Mouse (Mus musculus): ENCODE results near the gene Asah2.

DNA sequence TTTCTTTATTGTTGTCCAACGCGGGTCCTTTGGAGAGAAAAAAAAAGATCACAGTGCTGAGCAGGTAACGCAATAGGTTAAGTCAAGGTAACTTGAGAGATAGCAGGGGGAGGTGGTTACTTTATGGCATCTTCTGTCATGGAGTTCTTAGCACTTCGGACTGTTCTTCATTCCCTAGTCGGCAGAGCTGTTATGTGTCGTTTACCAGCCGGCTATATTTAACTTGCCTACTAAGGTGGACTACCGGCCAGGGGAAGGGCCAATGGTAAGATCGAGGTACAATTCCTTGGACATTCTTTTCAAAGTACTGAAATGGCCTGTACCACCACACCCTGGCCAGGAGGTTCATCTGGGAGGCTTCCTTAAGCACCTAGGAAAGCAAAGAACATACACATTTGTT, 16.1 kb upstream of the Asah2 start:
- TF ChIP-seq CTCF (IDR thresholded peaks at IDR 0.05; ENCODE audit: extremely low read depth, insufficient read depth, low read length) (no peak), POLR2A (IDR thresholded peaks at IDR 0.05; ENCODE audit: extremely low read depth, insufficient read depth, low read length) (no peak)

All from cortical plate, adult 2 months (tissue).